Comparison of ENCODE assay signal across 25 mouse cellular contexts in the genomic region with DNA sequence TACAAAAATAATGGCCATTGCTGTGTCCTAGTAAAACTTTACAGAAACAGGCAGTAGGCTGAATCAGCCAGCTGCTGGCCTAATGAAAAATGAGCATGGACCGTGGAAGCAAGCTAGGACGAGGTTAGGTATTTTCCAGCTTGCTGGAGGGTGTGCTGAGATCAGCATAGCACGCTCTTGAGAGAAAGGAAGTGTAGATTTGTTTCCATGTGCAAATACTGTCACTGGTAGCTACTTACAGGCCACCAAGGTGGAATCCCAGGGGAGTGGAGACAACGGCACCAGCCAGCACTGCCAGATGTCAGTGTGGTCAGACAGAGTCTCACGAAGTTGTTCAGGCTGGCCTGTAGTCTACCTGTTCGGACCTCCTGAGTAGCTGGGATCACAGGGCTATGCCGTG. TPM values are rescaled to one million over a fixed set of nuclear protein-coding genes. Genes with fewer than 3 reads are reported as not detected.
"Had no signal": no experiment of that assay in that cellular context is flagged by ENCODE, and none has a peak within 500 bp of the region (broad histone marks: within the 10 kb centered on the region; RNA-seq: fewer than 3 reads in every experiment).

No protein-coding gene starts in this region.

- H3K4me3 ChIP-seq: midbrain, embryonic 10.5 days; midbrain, embryonic 12.5 days; myocyte; neural tube, embryonic 13.5 days; neural tube, embryonic 15.5 days had no signal

- H3K4me2 ChIP-seq: lung, embryonic 14.5 days; midbrain, embryonic 12.5 days; neural tube, embryonic 13.5 days; neural tube, embryonic 15.5 days had no signal

- H3K36me3 ChIP-seq: neural tube, embryonic 13.5 days had no signal

- ATAC-seq: lung, postnatal 0 days; midbrain, embryonic 16.5 days had no signal

- H3K27ac ChIP-seq: midbrain, embryonic 10.5 days; midbrain, embryonic 12.5 days; neural tube, embryonic 13.5 days; neural tube, embryonic 15.5 days had no signal

- H3K27me3 ChIP-seq: neural tube, embryonic 15.5 days had no signal

- H3K9me3 ChIP-seq: midbrain, embryonic 10.5 days; midbrain, embryonic 12.5 days; neural tube, embryonic 13.5 days; neural tube, embryonic 15.5 days had no signal

- DNase-seq: lung, adult 18-20 months; lung, embryonic 14.5 days; lung, postnatal 4 days; midbrain, embryonic 14.5 days; retina, postnatal 1 day; right cerebral cortex, adult 18-20 months; right cerebral cortex, postnatal 25 days; right cerebral cortex, postnatal 4 days; spleen, adult 18-20 months; thymus, adult 18-20 months; thymus, postnatal 14 days; thymus, postnatal 36 days had no signal

- H3K4me1 ChIP-seq: neural tube, embryonic 15.5 days had no signal

- H3K9ac ChIP-seq: lung, embryonic 14.5 days; midbrain, embryonic 12.5 days; neural tube, embryonic 13.5 days; neural tube, embryonic 15.5 days had no signal

RNA-seq across cellular contexts. Expression of gene Clec3a, which starts 29.0 kb away (rescaled TPM):
- total RNA-seq: megakaryocyte, adult 5-6 weeks; megakaryocyte-erythroid progenitor cell, adult 5-6 weeks had no signal
- polyA plus RNA-seq: liver, embryonic 16.5 days; lung, embryonic 14.5 days; lung, postnatal 0 days; midbrain, embryonic 10.5 days; midbrain, embryonic 14.5 days; midbrain, embryonic 16.5 days; myocyte; neural tube, embryonic 11.5 days; neural tube, embryonic 13.5 days; small intestine, adult 2 months; thymus, postnatal 0 days had no signal
